Mouse (Mus musculus): ENCODE data around the gene Zmat5.

Zmat5 gene

GRCm38 (mm10) chr11:4737682-4738081 is 33.2 kb downstream of the Zmat5 start:
- no peak for DNase-seq (ENCODE audit: low spot score in 2 of 2)

GRCm38 (mm10) chr11:4738719-4739118 is 34.2 kb downstream of the Zmat5 start:
- no peak for DNase-seq (ENCODE audit: low spot score in 2 of 2)

DNA sequence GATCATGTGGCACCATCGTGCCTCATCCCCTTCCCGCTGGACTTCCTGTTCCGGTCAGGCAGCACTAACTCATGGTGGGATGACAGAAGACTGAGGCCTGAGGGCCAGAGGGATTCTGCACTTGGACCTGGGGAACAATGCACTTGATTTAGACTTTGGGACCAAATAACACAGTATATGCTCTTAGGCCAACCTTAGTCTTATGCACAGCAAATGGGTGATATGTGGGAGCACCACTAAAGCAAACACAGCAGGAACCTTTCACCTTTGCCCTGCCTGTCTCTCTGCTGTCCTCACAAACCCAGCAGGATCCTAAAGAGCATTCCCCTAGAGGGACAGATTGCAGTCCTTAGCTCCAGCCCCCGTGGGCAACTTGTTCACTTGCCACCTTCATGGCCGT is 36.3 kb downstream of the Zmat5 start:
- DNase-seq (ENCODE audit: low spot score in 2 of 2) = no peak

- no peak for DNase-seq (ENCODE audit: low spot score in 2 of 2)
These were observed 40.2 kb downstream of the Zmat5 start for GRCm38 (mm10) chr11:4744691-4745090.

DNA sequence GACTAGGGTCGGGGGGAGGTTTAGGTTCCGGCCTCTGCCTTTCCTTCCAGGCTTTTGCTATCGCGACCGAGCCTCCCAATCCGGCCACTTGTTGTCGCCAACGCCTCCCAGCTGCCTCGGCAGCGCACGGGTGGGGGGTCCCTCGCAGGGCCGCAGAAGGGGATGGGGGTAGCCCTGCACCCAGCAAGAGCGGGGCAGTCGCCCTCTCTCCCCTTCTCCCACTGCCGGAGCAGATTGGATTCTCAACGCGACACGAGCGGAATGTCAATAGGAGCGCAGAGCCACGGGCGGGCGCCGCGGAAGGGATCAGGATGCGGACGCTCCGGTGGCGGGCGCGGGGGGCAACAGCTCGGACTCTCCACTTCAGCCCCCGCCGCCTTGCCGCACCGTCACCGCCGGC is 41.5 kb downstream of the Zmat5 start:
- DNase-seq (ENCODE audit: low spot score in 2 of 2) = no peak

DNA sequence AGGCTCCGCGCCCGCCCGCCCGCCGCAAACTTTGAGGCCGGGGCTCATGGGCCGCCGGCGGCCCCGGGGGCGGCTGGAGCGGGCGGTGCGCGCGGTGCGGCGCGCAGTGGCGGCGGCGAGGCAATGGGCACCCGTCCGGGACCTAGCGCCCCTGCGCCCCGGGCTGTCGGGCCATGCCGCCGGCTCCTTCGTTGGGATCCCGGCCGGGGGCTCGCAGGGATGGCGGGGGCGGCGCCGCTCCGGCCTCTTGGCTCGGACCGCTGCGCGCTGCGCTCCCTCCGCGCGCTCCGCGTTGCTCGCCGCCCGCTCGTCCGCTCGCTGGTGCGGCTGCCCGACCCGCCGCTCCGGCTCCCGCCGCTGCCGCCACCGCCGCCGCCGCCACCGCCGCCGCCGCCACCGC is 42.3 kb downstream of the Zmat5 start, which contains the start of gene Cabp7:
TSS of gene Cabp7 (minus strand) at position 46 of the 400 bp plus-strand sequence.
- no peak for DNase-seq (ENCODE audit: low spot score in 2 of 2)

DNA sequence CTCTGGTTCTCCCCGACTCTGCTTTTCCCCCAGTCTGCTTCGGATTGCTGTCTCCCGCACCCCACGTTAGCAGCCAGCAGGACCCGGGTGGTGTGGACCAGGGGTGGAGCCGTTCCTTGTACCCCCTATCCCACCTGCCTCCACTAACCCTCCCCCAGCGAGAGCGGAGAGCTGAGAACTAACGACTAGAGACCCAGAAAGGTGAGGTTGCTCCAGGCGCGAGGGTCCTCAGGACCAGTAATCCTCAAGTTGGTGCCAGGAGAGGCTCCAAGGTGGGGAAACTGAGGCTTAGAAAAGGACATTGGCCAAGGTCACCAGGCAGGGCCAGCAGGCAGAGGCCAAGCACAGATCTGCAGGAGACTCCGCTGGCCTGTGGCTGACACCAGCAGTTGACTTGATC is 42.8 kb downstream of the Zmat5 start:
- no peak for DNase-seq (ENCODE audit: low spot score in 2 of 2)

DNA sequence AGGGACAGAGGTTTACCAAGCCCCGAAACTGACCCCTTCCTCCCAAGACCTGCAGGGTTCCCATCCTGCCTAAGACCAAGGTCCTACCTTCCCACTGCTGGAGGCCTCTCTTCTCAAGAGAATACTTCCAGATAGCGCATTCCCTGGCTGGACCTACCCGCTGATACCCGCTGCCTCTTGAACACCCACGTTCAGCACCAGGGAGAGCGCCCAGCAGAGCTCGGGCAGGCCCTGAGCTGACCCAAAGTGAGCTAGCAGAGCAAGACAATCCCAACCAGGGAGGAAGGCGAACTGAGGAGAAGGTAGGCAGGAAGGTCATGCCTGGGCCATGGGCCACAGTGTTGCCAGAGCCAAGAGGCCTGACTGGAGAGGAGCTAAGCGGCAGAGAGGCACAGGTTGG is 45.8 kb downstream of the Zmat5 start:
- DNase-seq (ENCODE audit: low spot score in 2 of 2) = peak; percentile 51 to 82

DNA sequence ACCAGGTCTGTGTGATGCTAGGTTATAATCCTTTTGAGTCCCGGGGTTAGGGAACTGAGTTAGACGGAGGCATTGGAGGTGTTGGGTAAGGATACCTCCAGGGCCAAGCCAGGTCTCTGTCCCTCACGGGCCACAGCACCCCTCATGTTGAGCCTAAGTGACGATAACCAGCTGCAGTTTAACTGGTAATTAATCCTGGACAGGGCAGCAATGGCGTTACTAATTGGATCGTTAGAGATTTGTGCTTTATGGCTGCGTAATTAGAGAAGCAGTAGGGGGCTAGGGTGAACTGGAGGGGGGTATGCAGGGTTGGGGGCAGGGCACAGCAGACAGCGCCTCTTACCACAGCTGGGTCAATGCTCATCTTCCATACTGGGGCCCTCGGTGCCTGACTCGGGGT is 48.4 kb downstream of the Zmat5 start:
- DNase-seq (ENCODE audit: low spot score in 2 of 2) = no peak

DNA sequence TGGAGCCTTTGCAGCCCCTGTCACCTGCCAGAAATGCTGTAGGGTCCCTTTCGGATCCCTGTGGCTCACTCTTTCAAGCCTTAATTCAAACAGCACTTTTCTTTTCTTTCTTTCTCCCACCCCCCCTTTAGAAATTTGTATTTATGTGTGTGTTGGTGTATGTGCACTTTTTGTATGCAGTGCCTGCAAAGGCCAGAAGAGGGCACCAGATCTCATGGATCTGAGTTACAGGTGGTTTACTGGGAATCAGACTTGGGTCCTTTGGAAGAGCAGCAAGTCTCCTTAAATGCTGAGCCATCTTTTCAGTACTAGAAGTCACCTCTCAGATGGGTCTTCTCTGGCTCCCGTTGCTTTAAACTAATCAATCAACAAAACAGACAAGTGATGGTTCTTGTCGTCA is 49.6 kb downstream of the Zmat5 start:
- DNase-seq (ENCODE audit: low spot score in 2 of 2) = no peak

DNA sequence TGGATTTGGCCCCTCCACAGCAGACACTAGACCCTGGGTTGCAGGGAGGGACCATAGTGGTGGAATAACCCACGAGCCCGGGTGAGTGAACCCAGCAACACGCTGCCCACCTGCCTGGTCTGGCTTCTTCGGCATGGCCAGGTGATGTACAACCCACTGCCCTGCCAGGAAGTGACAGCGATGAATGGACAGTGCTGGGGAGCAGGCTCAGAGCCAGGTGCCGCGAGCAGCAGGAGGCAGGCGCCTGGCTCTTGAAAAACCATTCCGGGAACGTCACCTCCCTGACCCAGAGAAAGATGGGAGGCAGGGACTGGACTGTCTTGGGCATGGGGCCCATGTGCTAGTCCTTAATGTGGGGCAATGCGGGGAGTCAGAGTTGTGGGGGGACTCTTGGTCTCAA is 50.4 kb downstream of the Zmat5 start:
- no peak for DNase-seq (ENCODE audit: low spot score in 2 of 2)

GRCm38 (mm10) chr11:4756460-4756859 is 52.0 kb downstream of the Zmat5 start:
- DNase-seq (ENCODE audit: low spot score in 2 of 2) = no peak

GRCm38 (mm10) chr11:4756984-4757788 is 52.7 kb downstream of the Zmat5 start:
- DNase-seq (ENCODE audit: low spot score in 2 of 2) = no peak

- no peak for DNase-seq (ENCODE audit: low spot score in 2 of 2)
These were observed 53.3 kb downstream of the Zmat5 start for GRCm38 (mm10) chr11:4757789-4758158.

GRCm38 (mm10) chr11:4760438-4760837 is 56.0 kb downstream of the Zmat5 start:
- no peak for DNase-seq (ENCODE audit: low spot score in 2 of 2)

DNA sequence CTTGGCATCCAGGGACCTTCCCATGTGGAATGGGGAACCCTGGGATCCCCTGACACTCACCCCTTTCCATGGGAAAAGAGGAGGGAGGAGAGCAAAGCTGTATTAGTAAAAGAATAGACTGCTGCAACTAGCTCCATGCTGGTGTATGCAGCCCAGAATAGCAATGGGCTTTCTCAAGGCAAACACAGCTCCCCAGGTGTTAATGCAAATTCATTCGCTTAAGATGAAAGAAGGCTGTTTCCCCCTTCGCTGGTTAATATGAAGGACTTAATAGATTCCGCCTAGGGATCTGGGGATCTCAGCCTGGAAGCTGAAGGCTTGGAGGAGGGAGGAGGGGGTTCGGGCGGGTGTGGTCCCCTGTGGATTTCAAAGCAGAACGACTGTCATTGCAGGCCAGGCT is 57.5 kb downstream of the Zmat5 start:
- DNase-seq (ENCODE audit: low spot score in 2 of 2) = no peak

GRCm38 (mm10) chr11:4762511-4762910 is 58.0 kb downstream of the Zmat5 start:
- no peak for DNase-seq (ENCODE audit: low spot score in 2 of 2)

DNA sequence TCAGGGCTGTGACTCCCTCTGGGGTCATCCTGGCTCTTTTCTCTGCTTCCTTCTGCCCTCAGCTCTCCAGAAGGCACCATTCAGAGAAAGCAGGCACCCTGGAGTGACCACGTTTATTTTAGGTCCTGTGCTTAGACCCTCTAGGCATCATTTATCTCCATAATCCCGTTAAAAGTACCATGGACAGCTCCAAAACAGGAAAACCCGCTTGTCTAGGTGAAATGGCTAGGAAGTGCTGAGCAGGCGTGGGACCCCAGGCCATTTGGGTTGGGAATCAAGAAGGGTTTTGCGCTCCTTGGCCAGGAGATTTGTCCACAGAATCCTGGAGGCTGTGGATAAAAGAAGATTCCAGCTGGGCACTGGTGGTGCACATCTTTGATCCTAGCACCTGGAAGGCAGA is 59.2 kb downstream of the Zmat5 start:
- DNase-seq (ENCODE audit: low spot score in 2 of 2) = no peak

GRCm38 (mm10) chr11:4764476-4764875 is 60.0 kb downstream of the Zmat5 start:
- DNase-seq (ENCODE audit: low spot score in 2 of 2) = no peak

DNA sequence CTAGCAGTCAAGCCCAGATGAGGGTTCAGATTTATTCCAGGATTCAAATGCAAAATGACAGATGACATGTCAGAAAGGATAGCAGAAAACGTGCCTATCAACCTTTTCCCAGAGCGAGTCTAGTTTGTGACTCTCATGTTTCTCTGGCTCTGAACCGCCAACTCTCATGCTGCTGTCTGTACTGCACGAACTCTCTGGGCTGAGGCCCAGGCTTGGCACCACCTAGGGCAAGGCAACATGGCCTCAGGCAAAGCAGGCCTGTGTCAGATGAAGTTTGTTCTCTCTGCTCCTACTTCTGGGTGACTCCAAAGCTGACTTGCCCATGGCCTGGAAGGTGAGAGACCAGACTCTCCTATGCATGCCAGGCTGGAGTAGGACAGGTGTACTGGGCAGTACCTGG is 63.9 kb downstream of the Zmat5 start:
- DNase-seq (ENCODE audit: low spot score in 2 of 2) = no peak

DNA sequence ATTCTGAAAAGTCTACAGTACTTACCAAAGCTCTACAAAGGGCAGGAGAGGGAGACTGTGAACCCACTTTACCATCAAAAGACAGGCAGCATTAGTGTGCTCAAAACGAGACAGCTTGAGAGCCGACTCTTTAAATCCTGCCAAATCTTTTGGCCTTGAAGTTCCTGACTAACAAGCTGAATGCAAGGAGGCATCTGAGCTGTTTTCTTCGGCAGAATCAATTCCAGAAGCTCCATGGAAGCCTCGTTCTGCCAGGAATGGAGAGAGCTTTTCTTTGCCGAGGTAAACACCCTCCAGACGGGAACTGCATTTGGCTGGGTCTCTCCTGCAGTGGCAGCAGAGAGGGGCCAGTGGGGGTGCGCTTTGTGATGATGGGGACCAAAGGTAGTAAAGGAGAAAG is 64.8 kb downstream of the Zmat5 start:
- no peak for DNase-seq (ENCODE audit: low spot score in 2 of 2)

DNA sequence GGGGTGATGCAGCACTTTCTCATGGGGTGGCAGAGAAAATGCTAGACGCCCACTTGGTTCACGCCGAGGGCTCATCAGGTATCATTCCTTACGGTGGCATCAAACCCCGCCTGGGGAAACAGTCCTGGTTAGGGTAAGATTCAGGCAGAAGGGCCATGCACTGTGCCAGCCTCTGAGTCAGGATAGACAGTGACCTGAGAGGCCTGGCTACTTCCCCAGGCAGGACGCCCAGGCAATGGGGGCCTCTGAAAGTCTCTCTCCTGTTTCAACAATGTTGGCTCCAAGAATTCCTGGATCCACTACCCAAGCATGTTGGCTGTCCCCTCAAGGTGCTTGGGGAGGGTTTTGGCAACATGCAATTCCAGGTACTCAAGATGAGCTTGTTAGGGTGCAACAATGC is 65.4 kb downstream of the Zmat5 start:
- no peak for DNase-seq (ENCODE audit: low spot score in 2 of 2)

GRCm38 (mm10) chr11:4771756-4772155 is 67.3 kb downstream of the Zmat5 start:
- DNase-seq (ENCODE audit: low spot score in 2 of 2) = no peak

GRCm38 (mm10) chr11:4772925-4773324 is 68.4 kb downstream of the Zmat5 start:
- peak; percentile 59 to 90 for DNase-seq (ENCODE audit: low spot score in 2 of 2)
